Mouse (Mus musculus) embryonic facial prominence, embryonic 12.5 days (tissue): ENCODE data around the gene Atp1b3. TPM values are rescaled to one million over a fixed set of nuclear protein-coding genes. Genes with fewer than 3 reads are reported as not detected.

ENCODE experiments used
- ATAC-seq: fragments of 200-750 bp; cut with Nextera tagmentation; 2 replicates; pipeline ENCODE4 v1.8.0; 2017; ENCODE audit not compliant: insufficient number of reproducible peaks, insufficient read depth, low FRiP score, low TSS enrichment
- H3K27ac ChIP-seq: fragments of 300-500 bp; sonication (generic); 2 replicates; pipeline ENCODE4 v1.5.1; 2016; ENCODE audit warnings: mild to moderate bottlenecking
- H3K27me3 ChIP-seq: fragments of 300-500 bp; sonication (generic); 2 replicates; pipeline ENCODE4 v1.6.1; 2016; ENCODE audit warnings: mild to moderate bottlenecking, moderate library complexity
- H3K36me3 ChIP-seq: fragments of 300-500 bp; sonication (generic); 2 replicates; pipeline ENCODE4 v1.6.1; 2016; ENCODE audit warnings: mild to moderate bottlenecking
- H3K4me1 ChIP-seq: fragments of 300-500 bp; sonication (generic); 2 replicates; pipeline ENCODE4 v1.6.1; 2016
- H3K4me2 ChIP-seq: fragments of 300-500 bp; sonication (generic); replicated peaks from 2 replicates; pipeline ENCODE4 v1.6.1; 2016; ENCODE audit warnings: mild to moderate bottlenecking, moderate library complexity
- H3K4me3 ChIP-seq: fragments of 300-500 bp; sonication (generic); 2 replicates; pipeline ENCODE4 v1.5.1; 2016; ENCODE audit warnings: mild to moderate bottlenecking
- H3K9ac ChIP-seq: fragments of 300-500 bp; sonication (generic); 2 replicates; pipeline ENCODE4 v1.6.1; 2016; ENCODE audit warnings: mild to moderate bottlenecking, moderate library complexity
- H3K9me3 ChIP-seq: fragments of 300-500 bp; sonication (generic); 2 replicates; pipeline ENCODE4 v1.6.1; 2016; ENCODE audit warnings: mild to moderate bottlenecking, moderate library complexity
- WGBS: fragments of 180-500 bp; shearing (Covaris S2); methylation state at CpG from one replicate; pipeline ENCODE4 v1.1.7; 2016; 5-methylcytosine and 5-hydroxymethylcytosine counted together
- polyA plus RNA-seq: library from polyadenylated mRNA; unstranded; fragments of >200 nt; fragmentation: Nextera tagmentation; extraction: Ambion mirVana; gene quantifications from 2 replicates; pipeline ENCODE4 v1.2.1, GENCODE M21; 2016

The Atp1b3 gene
- polyA plus RNA-seq, 1 experiment from 2014 or later = 136 TPM

DNA sequence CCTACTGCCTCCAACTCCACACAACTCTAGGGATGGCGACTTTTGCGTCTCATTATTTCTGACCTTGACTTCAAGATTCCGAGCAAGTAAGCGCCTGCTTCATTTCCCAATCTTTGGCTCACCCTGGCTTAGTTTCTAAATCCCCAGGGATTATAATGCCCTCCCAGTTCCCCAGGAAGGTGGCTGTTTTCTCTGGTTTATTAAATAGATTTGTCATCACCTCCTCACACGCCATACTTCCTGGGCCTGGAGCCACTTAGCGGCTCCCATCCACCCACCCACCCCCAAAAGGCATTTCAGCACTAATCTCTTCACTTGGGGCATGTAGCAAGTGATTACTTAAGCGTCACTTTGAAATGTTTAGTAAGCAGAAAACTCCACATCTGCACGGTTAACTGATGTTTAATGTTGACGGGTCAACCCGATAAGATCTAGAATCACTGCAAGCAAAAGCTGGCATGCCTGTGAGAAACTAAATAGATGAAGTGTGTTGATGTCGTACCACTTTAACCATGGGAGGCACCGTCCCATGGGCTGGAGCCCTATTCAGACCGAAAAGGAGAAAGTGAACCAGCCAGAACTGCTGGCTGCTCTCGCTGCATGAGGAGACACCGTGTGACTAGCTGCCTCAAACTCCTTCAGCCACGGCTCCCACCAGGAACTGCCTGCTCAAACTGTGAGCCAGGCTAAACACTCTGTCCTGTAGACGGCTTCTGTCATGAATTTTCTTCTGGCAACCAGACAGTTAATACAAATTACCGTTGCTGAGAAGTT lies 19.7 kb upstream of the Atp1b3 start:
- Histone ChIP-seq H3K9ac (no peak overlapping the region), H3K27ac (no peak overlapping the region), H3K9me3 (no peaks in the 10 kb centered on the region), H3K4me2 (no peak overlapping the region), H3K4me1 (peaks cover 11% of the 10 kb centered on the region), H3K4me3 (no peak overlapping the region), H3K36me3 (no peaks in the 10 kb centered on the region), H3K27me3 (no peaks in the 10 kb centered on the region)
- ATAC-seq = no peak
- 54% methylated on average over 18 of the region's 18 CpGs for WGBS

GRCm38 (mm10) chr9:96382756-96383155 lies 18.5 kb upstream of the Atp1b3 start:
- H3K4me2 ChIP-seq = no peak overlapping the region
- WGBS = 83% methylated on average over 4 of the region's 4 CpGs
- H3K9ac ChIP-seq = no peak overlapping the region
- H3K4me1 ChIP-seq = peaks cover 11% of the 10 kb centered on the region
- no peak overlapping the region for H3K27ac ChIP-seq
- H3K27me3 ChIP-seq = no peaks in the 10 kb centered on the region
- no peaks in the 10 kb centered on the region for H3K9me3 ChIP-seq
- ATAC-seq = no peak
- no peaks in the 10 kb centered on the region for H3K36me3 ChIP-seq
- no peak overlapping the region for H3K4me3 ChIP-seq

DNA sequence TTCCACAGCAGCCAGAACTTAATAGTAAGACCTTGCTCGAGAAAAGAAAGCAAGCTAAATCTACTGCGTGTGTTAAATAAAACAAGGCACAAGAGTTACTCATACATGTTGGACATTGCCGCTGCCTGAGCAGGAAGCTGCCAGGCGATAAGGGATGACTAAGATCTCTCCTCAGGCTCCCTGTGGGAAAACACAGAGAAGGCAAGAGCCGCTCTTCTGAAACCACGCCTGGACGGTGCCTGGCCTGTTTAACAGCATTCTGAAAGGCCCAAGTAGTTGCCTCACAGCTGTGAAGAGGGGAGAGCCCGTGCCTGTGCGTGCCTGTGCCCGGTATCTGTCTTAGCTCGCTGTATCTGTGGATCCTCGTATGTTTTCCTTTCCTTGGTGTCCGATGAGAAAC lies 17.2 kb upstream of the Atp1b3 start:
- Histone ChIP-seq H3K27ac (no peak overlapping the region), H3K4me3 (no peak overlapping the region), H3K27me3 (no peaks in the 10 kb centered on the region), H3K4me2 (no peak overlapping the region), H3K9ac (no peak overlapping the region), H3K36me3 (no peaks in the 10 kb centered on the region), H3K9me3 (no peaks in the 10 kb centered on the region), H3K4me1 (peaks cover 11% of the 10 kb centered on the region)
- WGBS = 75% methylated on average over 13 of the region's 13 CpGs
- no peak for ATAC-seq

DNA sequence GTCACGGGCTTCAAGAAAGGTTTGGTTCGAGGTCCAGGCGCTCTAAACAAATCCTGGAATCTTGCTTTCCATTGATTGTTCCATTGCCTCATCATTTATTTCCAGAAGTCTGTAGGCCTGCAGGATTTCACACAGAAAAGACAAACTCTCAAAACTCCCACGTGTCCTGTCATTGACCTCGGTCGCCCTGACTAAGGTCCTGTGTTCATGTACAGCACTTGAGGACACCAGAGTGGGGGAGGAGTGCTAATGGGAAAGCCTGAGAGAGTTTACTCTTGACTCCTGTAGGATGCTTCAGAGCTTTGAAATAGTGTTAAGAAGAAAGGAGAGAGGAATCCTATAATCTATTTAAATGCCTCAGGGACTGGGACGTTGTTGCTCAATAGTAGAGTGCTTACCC lies 15.3 kb upstream of the Atp1b3 start:
- H3K4me2 ChIP-seq = no peak overlapping the region
- H3K27ac ChIP-seq = no peak overlapping the region
- no peak for ATAC-seq

DNA sequence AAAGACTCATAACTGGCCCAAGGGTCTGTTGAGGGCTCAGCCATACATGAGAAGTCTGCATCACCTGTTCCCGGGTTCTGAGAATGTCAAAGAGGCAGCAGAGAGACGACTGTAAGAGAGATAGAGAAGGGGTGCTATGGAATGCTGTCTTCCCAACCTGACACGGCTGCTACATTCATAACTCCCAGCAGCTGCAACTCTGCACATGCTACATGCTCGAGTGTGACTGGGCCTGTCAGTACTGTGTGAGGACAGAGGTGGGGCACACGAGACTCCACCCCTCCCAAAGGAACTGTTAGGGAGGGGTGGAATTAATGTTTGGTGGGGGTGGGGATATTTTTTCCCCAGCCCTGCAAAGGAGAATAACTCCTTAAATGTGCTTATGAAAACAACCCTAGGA lies 14.5 kb upstream of the Atp1b3 start:
- Histone ChIP-seq H3K9me3 (no peaks in the 10 kb centered on the region), H3K4me3 (no peak overlapping the region), H3K27me3 (no peaks in the 10 kb centered on the region), H3K4me2 (no peak overlapping the region), H3K4me1 (no peaks in the 10 kb centered on the region), H3K36me3 (no peaks in the 10 kb centered on the region), H3K9ac (no peak overlapping the region), H3K27ac (no peak overlapping the region)
- WGBS = 67% methylated on average over 5 of the region's 5 CpGs
- ATAC-seq = no peak

More for the DNA sequence above, 15.3 kb upstream of the Atp1b3 start:
- Histone ChIP-seq H3K27me3 (no peaks in the 10 kb centered on the region), H3K9me3 (no peaks in the 10 kb centered on the region), H3K4me1 (no peaks in the 10 kb centered on the region), H3K36me3 (no peaks in the 10 kb centered on the region), H3K4me3 (no peak overlapping the region), H3K9ac (no peak overlapping the region)
- WGBS = 79% methylated on average over 7 of the region's 7 CpGs

GRCm38 (mm10) chr9:96377096-96377495 lies 12.9 kb upstream of the Atp1b3 start:
- Histone ChIP-seq H3K4me3 (no peak overlapping the region), H3K27me3 (no peaks in the 10 kb centered on the region), H3K36me3 (no peaks in the 10 kb centered on the region), H3K27ac (no peak overlapping the region), H3K9me3 (no peaks in the 10 kb centered on the region), H3K4me1 (no peaks in the 10 kb centered on the region), H3K9ac (no peak overlapping the region), H3K4me2 (no peak overlapping the region)
- 89% methylated on average over 1 of the region's 1 CpGs for WGBS
- no peak for ATAC-seq

- no peaks in the 10 kb centered on the region for H3K9me3 ChIP-seq
- ATAC-seq = no peak
- H3K4me2 ChIP-seq = no peak overlapping the region
- no peaks in the 10 kb centered on the region for H3K27me3 ChIP-seq
- no peak overlapping the region for H3K4me3 ChIP-seq
- no peaks in the 10 kb centered on the region for H3K36me3 ChIP-seq
- no peak overlapping the region for H3K9ac ChIP-seq
- H3K4me1 ChIP-seq = no peaks in the 10 kb centered on the region
- WGBS = 70% methylated on average over 3 of the region's 3 CpGs
- H3K27ac ChIP-seq = no peak overlapping the region
Measured at GRCm38 (mm10) chr9:96375819-96376218, 11.6 kb upstream of the Atp1b3 start.

GRCm38 (mm10) chr9:96371075-96371474 lies 6.8 kb upstream of the Atp1b3 start:
- WGBS = 84% methylated on average over 5 of the region's 5 CpGs
- ATAC-seq = no peak
- H3K9ac ChIP-seq = no peak overlapping the region
- H3K4me3 ChIP-seq = no peak overlapping the region
- no peaks in the 10 kb centered on the region for H3K27me3 ChIP-seq
- H3K27ac ChIP-seq = no peak overlapping the region
- no peak overlapping the region for H3K4me2 ChIP-seq
- H3K9me3 ChIP-seq = no peaks in the 10 kb centered on the region
- H3K4me1 ChIP-seq = no peaks in the 10 kb centered on the region
- no peaks in the 10 kb centered on the region for H3K36me3 ChIP-seq

GRCm38 (mm10) chr9:96369654-96370384 lies 5.6 kb upstream of the Atp1b3 start:
- Histone ChIP-seq H3K4me3 (no peak overlapping the region), H3K4me1 (no peaks in the 10 kb centered on the region), H3K27ac (no peak overlapping the region), H3K4me2 (no peak overlapping the region), H3K36me3 (no peaks in the 10 kb centered on the region), H3K9me3 (no peaks in the 10 kb centered on the region), H3K9ac (no peak overlapping the region), H3K27me3 (no peaks in the 10 kb centered on the region)
- ATAC-seq = no peak
- 43% methylated on average over 5 of the region's 5 CpGs for WGBS

DNA sequence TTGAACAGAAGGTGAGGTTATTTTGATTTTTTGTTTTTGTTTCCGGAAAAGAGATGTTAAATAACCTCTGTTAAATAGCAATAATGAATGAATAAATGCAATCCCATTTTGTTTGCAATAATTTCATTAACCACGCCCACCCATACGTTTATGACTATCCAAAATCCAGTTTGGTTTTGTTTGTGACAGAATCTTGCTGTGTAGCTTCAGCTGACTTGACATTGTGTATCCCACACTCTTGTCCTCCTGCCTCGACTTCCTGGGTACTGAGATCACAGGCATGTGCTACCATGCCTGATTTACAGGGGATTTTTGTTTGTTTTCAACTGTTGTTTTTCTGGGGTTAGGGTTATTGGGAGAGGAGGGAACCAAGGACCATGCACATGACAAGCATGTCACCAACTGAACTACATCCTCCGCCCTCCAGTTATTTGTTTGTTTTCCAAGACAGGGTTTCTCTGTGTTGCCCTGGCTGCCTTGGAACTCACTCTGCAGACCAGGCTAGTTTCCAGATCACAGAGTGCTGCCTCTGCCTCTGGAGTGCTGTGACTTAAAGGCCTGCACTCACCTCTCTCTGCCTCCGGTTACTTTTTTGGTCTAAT lies 1.1 kb upstream of the Atp1b3 start:
- Histone ChIP-seq H3K36me3 (no peaks in the 10 kb centered on the region), H3K27ac (no peak overlapping the region), H3K27me3 (no peaks in the 10 kb centered on the region), H3K4me1 (peaks cover 19% of the 10 kb centered on the region), H3K9ac (no peak overlapping the region), H3K4me2 (no peak overlapping the region), H3K4me3 (no peak overlapping the region), H3K9me3 (no peaks in the 10 kb centered on the region)
- ATAC-seq = no peak
- WGBS = 62% methylated on average over 6 of the region's 6 CpGs

GRCm38 (mm10) chr9:96363581-96364140 lies 581 bp downstream of the Atp1b3 start:
- under 1% methylated on average over 54 of the region's 64 CpGs for WGBS
- Histone ChIP-seq H3K9me3 (no peaks in the 10 kb centered on the region), H3K4me3 (peak overlapping the region; percentile 82), H3K27ac (peak overlapping the region; percentile 97), H3K9ac (peak overlapping the region; percentile 87), H3K36me3 (no peaks in the 10 kb centered on the region), H3K4me1 (peaks cover 19% of the 10 kb centered on the region), H3K27me3 (no peaks in the 10 kb centered on the region), H3K4me2 (peak overlapping the region; percentile 69)
- peak; percentile 57 for ATAC-seq
